ENCODE assay signal across 32 mouse cellular contexts in the genomic region with DNA sequence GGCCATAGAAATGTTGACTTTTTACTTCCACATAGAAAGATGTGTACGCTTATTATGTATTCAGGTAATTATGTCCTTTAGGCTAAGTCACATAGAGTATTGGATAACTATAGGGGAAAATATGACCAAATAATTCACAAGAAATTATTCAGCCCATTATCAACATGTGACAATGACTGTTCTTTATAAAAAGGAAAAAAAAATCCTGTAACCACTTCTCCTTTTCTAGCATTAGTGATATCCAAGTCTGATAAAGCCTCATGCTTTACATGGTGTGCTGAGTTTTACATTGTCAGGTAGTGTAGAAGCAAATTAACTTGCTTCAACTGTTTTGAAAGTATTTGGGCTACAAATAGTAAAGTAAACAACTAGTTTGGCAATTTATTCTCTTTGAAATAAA. TPM values are rescaled to one million over a fixed set of nuclear protein-coding genes. Genes with fewer than 3 reads are reported as not detected.
"Had no signal": no experiment of that assay in that cellular context is flagged by ENCODE, and none has a peak within 500 bp of the region (broad histone marks: within the 10 kb centered on the region; RNA-seq: fewer than 3 reads in every experiment).

No protein-coding gene starts in this region.

- DNase-seq: kidney, adult 11 months; kidney, adult 8-10 months; kidney, postnatal 10 days; kidney, postnatal 36 days; left cerebral cortex, postnatal 4 days; lung, adult 2 months; lung, postnatal 14 days; lung, postnatal 4 days; retina, postnatal 1 day; thymus, adult 18-20 months; thymus, postnatal 14 days had no signal

- ATAC-seq: midbrain, embryonic 13.5 days; midbrain, embryonic 16.5 days had no signal

RNA-seq across cellular contexts. Expression of gene Olfr919, which starts 20.6 kb away (rescaled TPM):
- total RNA-seq: layer of hippocampus, adult 8-10 months; layer of hippocampus, postnatal 14 days; left cerebral cortex, adult 8-10 months; left cerebral cortex, postnatal 14 days; left cerebral cortex, postnatal 4 days; monocyte, adult 5-6 weeks; neutrophil, adult 5-6 weeks had no signal
- polyA plus RNA-seq: kidney, embryonic 15.5 days; limb, embryonic 12.5 days; limb, embryonic 15.5 days; liver, embryonic 11.5 days; liver, embryonic 15.5 days; lung, adult 2 months; lung, embryonic 16.5 days; midbrain, embryonic 10.5 days; midbrain, embryonic 13.5 days; midbrain, embryonic 16.5 days; myocyte; neural tube, embryonic 13.5 days; small intestine, adult 2 months; spleen, adult 2 months; stomach, embryonic 16.5 days; testis, adult 2 months had no signal

RNA-seq across cellular contexts. Expression of gene Olfr920, which starts 28.1 kb away (rescaled TPM):
- polyA plus RNA-seq: kidney, embryonic 15.5 days; limb, embryonic 12.5 days; liver, embryonic 11.5 days; liver, embryonic 15.5 days; lung, embryonic 16.5 days; midbrain, embryonic 10.5 days; midbrain, embryonic 13.5 days; midbrain, embryonic 16.5 days; myocyte; neural tube, embryonic 13.5 days had no signal

RNA-seq across cellular contexts. Expression of gene Olfr921, which starts 48.8 kb away (rescaled TPM):
- total RNA-seq: layer of hippocampus, adult 8-10 months; layer of hippocampus, postnatal 14 days; left cerebral cortex, adult 8-10 months; left cerebral cortex, postnatal 14 days; left cerebral cortex, postnatal 4 days; monocyte, adult 5-6 weeks; neutrophil, adult 5-6 weeks had no signal
- polyA plus RNA-seq: kidney, embryonic 15.5 days; limb, embryonic 12.5 days; limb, embryonic 15.5 days; liver, embryonic 11.5 days; liver, embryonic 15.5 days; lung, embryonic 16.5 days; midbrain, embryonic 10.5 days; midbrain, embryonic 13.5 days; midbrain, embryonic 16.5 days; myocyte; neural tube, embryonic 13.5 days; small intestine, adult 2 months; spleen, adult 2 months; stomach, embryonic 16.5 days; testis, adult 2 months had no signal

RNA-seq across cellular contexts. Expression of gene Olfr918, which starts 49.6 kb away (rescaled TPM):
- total RNA-seq: layer of hippocampus, adult 8-10 months; layer of hippocampus, postnatal 14 days; left cerebral cortex, adult 8-10 months; left cerebral cortex, postnatal 14 days; left cerebral cortex, postnatal 4 days; monocyte, adult 5-6 weeks; neutrophil, adult 5-6 weeks had no signal
- polyA plus RNA-seq: kidney, embryonic 15.5 days; limb, embryonic 12.5 days; limb, embryonic 15.5 days; liver, embryonic 11.5 days; liver, embryonic 15.5 days; lung, adult 2 months; lung, embryonic 16.5 days; midbrain, embryonic 10.5 days; midbrain, embryonic 13.5 days; midbrain, embryonic 16.5 days; myocyte; neural tube, embryonic 13.5 days; small intestine, adult 2 months; spleen, adult 2 months; stomach, embryonic 16.5 days; testis, adult 2 months had no signal
